ENCODE assay signal across 18 mouse cellular contexts in the genomic region with DNA sequence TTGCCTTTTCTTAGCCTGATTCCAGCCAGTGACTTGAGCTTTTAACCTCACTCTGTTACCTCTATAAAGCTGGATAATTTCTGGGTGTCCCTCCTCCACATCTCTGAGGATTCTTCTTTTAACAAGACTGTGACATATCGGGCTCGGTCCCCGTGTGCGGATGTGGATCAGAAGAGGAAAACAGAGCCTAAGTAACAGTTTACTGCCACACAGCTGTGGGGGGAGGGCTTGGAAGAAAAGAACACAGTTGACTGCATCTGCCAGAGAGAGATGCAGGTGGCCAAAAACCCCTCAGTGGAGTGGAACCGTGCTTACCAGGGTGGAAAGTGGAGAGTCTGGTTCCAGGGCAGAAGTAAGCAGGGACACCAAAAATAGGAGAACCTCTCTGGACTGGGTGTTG. TPM values are rescaled to one million over a fixed set of nuclear protein-coding genes. Genes with fewer than 3 reads are reported as not detected.
DNase-seq lines count a peak whose midpoint lies in the region; ATAC-seq and TF ChIP-seq lines count a peak whose summit lies in the region.
"Had no signal": no experiment of that assay in that cellular context is flagged by ENCODE, and none has a peak within 500 bp of the region (broad histone marks: within the 10 kb centered on the region; RNA-seq: fewer than 3 reads in every experiment).

No protein-coding gene starts in this region.

- H3K27ac ChIP-seq in liver, postnatal 0 days (ENCODE audit: low read depth): peak overlapping the region; percentile 51
- H3K27ac ChIP-seq in liver, embryonic 12.5 days: no peak overlapping the region
- H3K27ac ChIP-seq in layer of hippocampus, adult 2 months: no peak overlapping the region
- H3K27ac ChIP-seq: heart, embryonic 13.5 days; hindbrain, embryonic 12.5 days; limb, embryonic 15.5 days; neural tube, embryonic 13.5 days had no signal

- H3K36me3 ChIP-seq in liver, postnatal 0 days (replicated peaks; ENCODE audit: insufficient read depth, low read length): no peaks in the 10 kb centered on the region
- H3K36me3 ChIP-seq in liver, embryonic 12.5 days: no peaks in the 10 kb centered on the region
- H3K36me3 ChIP-seq: heart, embryonic 13.5 days; hindbrain, embryonic 12.5 days; limb, embryonic 15.5 days; neural tube, embryonic 13.5 days had no signal

- TF ChIP-seq EP300 in liver, postnatal 0 days (IDR thresholded peaks at IDR 0.05; ENCODE audit: low read depth): peak; percentile 20; the same call in 1 of the 2 replicates

- TF ChIP-seq CTCF in liver, postnatal 0 days (IDR thresholded peaks at IDR 0.05; ENCODE audit: low read depth): no peak
- TF ChIP-seq CTCF in layer of hippocampus, adult 2 months (conservative IDR thresholded peaks at IDR 0.05): no peak

- H3K4me2 ChIP-seq in liver, postnatal 0 days (ENCODE audit: low read depth, low read length): 0 out of 2 replicates have a peak overlapping the region, but pooled peaks have one; percentile 13
- H3K4me2 ChIP-seq in liver, embryonic 12.5 days: no peak overlapping the region
- H3K4me2 ChIP-seq: heart, embryonic 13.5 days; hindbrain, embryonic 12.5 days; limb, embryonic 15.5 days; neural tube, embryonic 13.5 days had no signal

- peak; percentile 60 for ATAC-seq in liver, postnatal 0 days
- ATAC-seq in liver, embryonic 12.5 days: no peak
- ATAC-seq: Patski had no signal

- no peaks in the 10 kb centered on the region for H3K4me1 ChIP-seq in liver, postnatal 0 days (ENCODE audit: insufficient read depth)
- H3K4me1 ChIP-seq in liver, embryonic 12.5 days: no peaks in the 10 kb centered on the region
- H3K4me1 ChIP-seq: heart, embryonic 13.5 days; hindbrain, embryonic 12.5 days; limb, embryonic 15.5 days; neural tube, embryonic 13.5 days had no signal

- H3K4me3 ChIP-seq in liver, postnatal 0 days (ENCODE audit: low read depth, low read length): 0 out of 2 replicates have a peak overlapping the region, but pooled peaks have one; percentile 18
- no peak overlapping the region for H3K4me3 ChIP-seq in liver, embryonic 12.5 days
- H3K4me3 ChIP-seq in layer of hippocampus, adult 2 months: no peak overlapping the region
- H3K4me3 ChIP-seq: heart, embryonic 13.5 days; hindbrain, embryonic 12.5 days; limb, embryonic 15.5 days; neural tube, embryonic 13.5 days had no signal

- DNase-seq in liver, postnatal 0 days: peak; percentile 38
- DNase-seq in T-cell, adult 2 months (ENCODE audit: low spot score): peak; percentile 66
- peak; percentile 64 to 72 for DNase-seq in spleen, postnatal 36 days (ENCODE audit: low spot score in 2 of 2)
- DNase-seq in thymus, postnatal 4 days: peak; percentile 84
- DNase-seq in layer of hippocampus, adult 2 months (ENCODE audit: low spot score in 2 of 2): no peak
- no peak for DNase-seq in left cerebral cortex, adult 9 months (ENCODE audit: low spot score in 2 of 2)
- DNase-seq: cerebellum, adult 11 months; kidney, adult 11 months; lung, adult 2 months had no signal

- peak overlapping the region; percentile 13 for H3K9ac ChIP-seq in liver, postnatal 0 days (replicated peaks)
- H3K9ac ChIP-seq in liver, embryonic 12.5 days: no peak overlapping the region
- H3K9ac ChIP-seq: heart, embryonic 13.5 days; hindbrain, embryonic 12.5 days; limb, embryonic 15.5 days; neural tube, embryonic 13.5 days had no signal

- WGBS in liver, postnatal 0 days (ENCODE audit: insufficient replicate concordance): 77% methylated on average over 5 of the region's 5 CpGs
- WGBS in liver, embryonic 12.5 days (ENCODE audit: insufficient replicate concordance): 82% methylated on average over 5 of the region's 5 CpGs

- H3K9me3 ChIP-seq in liver, postnatal 0 days (ENCODE audit: low read length): no peaks in the 10 kb centered on the region
- no peaks in the 10 kb centered on the region for H3K9me3 ChIP-seq in liver, embryonic 12.5 days (replicated peaks)
- H3K9me3 ChIP-seq: hindbrain, embryonic 12.5 days; limb, embryonic 15.5 days; neural tube, embryonic 13.5 days had no signal

- no peaks in the 10 kb centered on the region for H3K27me3 ChIP-seq in liver, postnatal 0 days (ENCODE audit: insufficient read depth, low read length)
- H3K27me3 ChIP-seq in liver, embryonic 12.5 days (replicated peaks): no peaks in the 10 kb centered on the region
- H3K27me3 ChIP-seq: heart, embryonic 13.5 days; hindbrain, embryonic 12.5 days; limb, embryonic 15.5 days; neural tube, embryonic 13.5 days had no signal

RNA-seq across cellular contexts. Expression of gene Slamf6, which starts 1.9 kb away (rescaled TPM):
- 6.8 and 7.2 TPM in 2 replicates for polyA plus RNA-seq in liver, postnatal 0 days (2015; fragmentation: Nextera tagmentation; extraction: Ambion mirVana)
- polyA plus RNA-seq in liver, embryonic 12.5 days (2016; fragmentation: Nextera tagmentation; extraction: Ambion mirVana): 0.17 and 0.20 TPM in 2 replicates
- total RNA-seq in layer of hippocampus, adult 2 months (2021): not detected
- total RNA-seq: midbrain, postnatal 0 days had no signal
- polyA plus RNA-seq: embryonic facial prominence, embryonic 11.5 days; limb, embryonic 15.5 days; Patski had no signal

RNA-seq across cellular contexts. Expression of gene Gm10521, which starts 23.7 kb away (rescaled TPM):
- 0.07 TPM in 1 of 2 replicates, not detected in the other for polyA plus RNA-seq in liver, postnatal 0 days (2015; fragmentation: Nextera tagmentation; extraction: Ambion mirVana)
- not detected in 2 replicates for polyA plus RNA-seq in liver, embryonic 12.5 days (2016; fragmentation: Nextera tagmentation; extraction: Ambion mirVana)
- under 1 TPM; 0.12 to 0.18 TPM for total RNA-seq in layer of hippocampus, adult 2 months (2021)
- total RNA-seq: midbrain, postnatal 0 days had no signal
- polyA plus RNA-seq: embryonic facial prominence, embryonic 11.5 days; heart, embryonic 13.5 days; limb, embryonic 15.5 days; midbrain, postnatal 0 days; neural tube, embryonic 13.5 days; Patski; stomach, embryonic 16.5 days had no signal

Comparison
In these comparisons a context has a peak if more than half of its experiments do, and no peak if none do; other contexts are left out.
1. DNase-seq: peak in liver, postnatal 0 days (single experiment), T-cell, adult 2 months (single experiment), spleen, postnatal 36 days (2 of 2) and thymus, postnatal 4 days (single experiment); none in layer of hippocampus, adult 2 months (0 of 2) and left cerebral cortex, adult 9 months (0 of 2).